Mouse (Mus musculus) cortical plate, adult 2 months (tissue): Measurements from ENCODE around the gene Uqcc1. TPM values are rescaled to one million over a fixed set of nuclear protein-coding genes. Genes with fewer than 3 reads are reported as not detected.

ENCODE experiments used
- H3K27ac ChIP-seq: fragments of 200-500 bp; 2 replicates; pipeline ENCODE4 v1.5.1; 2012; ENCODE audit warnings: low read length, control low read depth, inconsistent platforms; ENCODE audit not compliant: insufficient read depth
- H3K4me1 ChIP-seq: fragments of 200-500 bp; 2 replicates; pipeline ENCODE4 v1.6.1; 2011; ENCODE audit warnings: low read length; ENCODE audit not compliant: control insufficient read depth, insufficient read depth
- H3K4me3 ChIP-seq: fragments of 200-500 bp; 2 replicates; pipeline ENCODE4 v1.5.1; 2011; ENCODE audit warnings: mild to moderate bottlenecking, low read length, control low read depth; ENCODE audit not compliant: insufficient read depth
- CTCF ChIP-seq: fragments of 200-500 bp; IDR thresholded peaks from 2 replicates; pipeline ENCODE4 v1.5.1; 2011; ENCODE audit warnings: mild to moderate bottlenecking, control low read depth, low read length; ENCODE audit not compliant: insufficient read depth; ENCODE audit errors: extremely low read depth
- POLR2A ChIP-seq: fragments of 200-500 bp; IDR thresholded peaks from 2 replicates; pipeline ENCODE4 v1.6.1; 2011; ENCODE audit warnings: mild to moderate bottlenecking, low read length, control low read depth; ENCODE audit not compliant: insufficient read depth; ENCODE audit errors: extremely low read depth
- polyA plus RNA-seq: library from polyadenylated mRNA; depleted of rRNA; stranded (reverse); fragments of >200 nt; gene quantifications from 2 replicates; pipeline ENCODE4 v1.2.3, GENCODE M21; 2012; rRNA removed

Gene Uqcc1
- 54.9 and 60.4 TPM in 2 replicates for polyA plus RNA-seq

GRCm38 (mm10) chr2:155929531-155930442, at the start of gene Uqcc1:
Uqcc1 (minus strand) TSS chr2:155930310.
- peak within 1 kb of the TSS; percentile 61 for H3K27ac ChIP-seq
- TF ChIP-seq POLR2A, result peak; percentile 77
- no peak for TF ChIP-seq CTCF
- peak within 1 kb of the TSS; percentile 58 for H3K4me3 ChIP-seq
- H3K4me1 ChIP-seq, result peaks cover 2% of the 10 kb centered on the region; the same call in 1 of the 2 replicates

GRCm38 (mm10) chr2:155979328-155979991, 49.4 kb upstream of the Uqcc1 start:
- Histone ChIP-seq H3K4me3 (no peak overlapping the region), H3K4me1 (no peaks in the 10 kb centered on the region), H3K27ac (no peak overlapping the region)
- TF ChIP-seq CTCF (no peak), POLR2A (no peak)

- Histone ChIP-seq H3K4me3 (no peak overlapping the region), H3K4me1 (no peaks in the 10 kb centered on the region), H3K27ac (no peak overlapping the region)
- no peak for TF ChIP-seq CTCF
- TF ChIP-seq POLR2A, result no peak
Measured at GRCm38 (mm10) chr2:155974087-155974731, 44.1 kb upstream of the Uqcc1 start.

GRCm38 (mm10) chr2:155973348-155973747, 43.2 kb upstream of the Uqcc1 start:
- H3K4me3 ChIP-seq, result no peak overlapping the region
- no peak overlapping the region for H3K27ac ChIP-seq
- no peaks in the 10 kb centered on the region for H3K4me1 ChIP-seq
- TF ChIP-seq CTCF (no peak), POLR2A (no peak)

DNA sequence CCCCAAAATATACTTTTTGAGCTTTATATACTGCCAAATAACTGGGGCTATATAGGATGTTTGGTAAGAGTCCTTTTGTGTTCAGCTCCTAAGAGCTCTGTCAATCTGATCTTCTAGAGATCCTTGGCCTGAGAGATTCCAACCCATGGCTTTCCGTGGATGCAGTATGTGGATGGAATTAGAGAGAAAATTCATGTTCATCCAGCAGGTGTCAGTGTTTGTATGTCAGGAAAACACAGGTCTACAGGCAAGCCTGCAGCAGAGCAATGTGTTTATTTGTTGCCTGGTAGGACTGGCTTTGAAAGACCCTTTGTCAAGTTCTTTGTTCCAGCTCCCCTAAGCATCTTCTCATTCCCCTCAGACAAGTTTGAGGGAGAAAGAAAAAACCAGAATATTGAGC, 32.9 kb upstream of the Uqcc1 start:
- Histone ChIP-seq H3K4me1 (no peaks in the 10 kb centered on the region), H3K27ac (no peak overlapping the region)

GRCm38 (mm10) chr2:155961862-155962261, 31.8 kb upstream of the Uqcc1 start:
- TF ChIP-seq CTCF, result no peak
- TF ChIP-seq POLR2A, result no peak
- Histone ChIP-seq H3K4me1 (no peaks in the 10 kb centered on the region; the same call in 1 of the 2 replicates), H3K27ac (no peak overlapping the region), H3K4me3 (no peak overlapping the region)

More for the DNA sequence above, 32.9 kb upstream of the Uqcc1 start:
- TF ChIP-seq CTCF, result peak; percentile 45; the same call in 1 of the 2 replicates
- no peak for TF ChIP-seq POLR2A
- H3K4me3 ChIP-seq, result no peak overlapping the region

DNA sequence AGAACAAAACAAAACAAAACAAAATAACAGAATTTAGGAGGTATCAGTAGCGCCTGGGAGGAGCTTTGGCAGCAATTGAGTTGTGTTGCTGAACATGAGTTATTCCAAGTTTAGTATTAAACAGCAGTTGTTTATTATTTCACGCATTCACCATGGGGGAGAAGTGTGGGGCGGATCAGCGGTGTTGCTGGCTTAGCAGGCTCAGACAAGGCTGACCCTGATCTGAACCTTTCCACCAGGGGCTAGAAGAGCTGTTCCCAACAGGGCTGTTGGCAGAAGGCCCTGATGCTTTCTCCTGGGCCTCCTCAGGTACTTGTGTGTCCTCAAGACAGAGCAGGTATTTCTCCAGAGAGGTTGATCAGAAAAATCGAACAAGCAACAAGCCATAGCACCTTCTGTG, 29.9 kb upstream of the Uqcc1 start:
- Histone ChIP-seq H3K4me3 (no peak overlapping the region), H3K4me1 (no peaks in the 10 kb centered on the region; the same call in 1 of the 2 replicates), H3K27ac (no peak overlapping the region)
- TF ChIP-seq POLR2A, result no peak
- TF ChIP-seq CTCF, result no peak

DNA sequence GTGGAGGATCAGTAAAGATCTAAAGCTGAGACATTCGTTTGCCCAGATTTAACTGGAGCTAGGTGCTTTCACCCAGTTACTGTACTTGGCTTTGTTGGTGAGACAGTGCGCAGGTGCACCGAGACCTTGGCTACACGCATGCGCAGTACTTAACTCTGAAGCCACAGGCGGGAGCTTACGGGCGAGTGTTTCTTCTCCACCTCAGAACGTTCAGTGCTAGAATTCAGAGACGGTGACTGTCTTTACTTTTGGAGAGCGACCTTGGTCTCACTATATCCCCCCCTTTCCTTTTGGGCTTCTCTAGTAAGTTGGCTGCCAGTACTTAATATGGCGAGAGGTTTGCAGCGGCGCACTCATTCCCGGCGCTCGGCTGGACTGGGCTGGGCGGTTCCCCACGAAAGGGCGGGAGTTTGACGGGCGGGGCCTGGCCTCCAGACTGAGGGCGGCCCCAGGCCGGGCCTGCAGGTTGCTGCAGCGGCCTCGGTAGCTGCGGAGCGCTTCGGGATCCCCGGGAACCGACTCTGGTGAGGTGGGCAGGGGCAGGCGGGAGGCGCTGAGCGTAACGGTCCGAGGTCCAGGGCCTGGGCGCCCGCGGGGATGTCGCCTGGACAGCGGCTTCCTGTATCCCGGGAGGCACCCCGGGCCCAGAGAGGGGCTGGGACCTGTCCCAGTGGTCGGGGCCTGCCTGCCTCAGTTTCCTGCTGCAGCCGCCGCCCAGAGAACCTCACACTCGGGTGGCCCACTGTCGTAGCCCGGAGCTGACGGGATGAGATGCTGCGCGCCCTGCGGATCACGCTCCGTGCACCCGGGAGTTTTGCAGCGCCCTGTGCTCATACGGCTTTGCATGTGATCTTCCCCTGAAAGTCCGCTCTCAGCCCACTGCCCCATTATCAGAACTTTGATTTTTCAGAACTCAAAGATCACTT, 26.3 kb upstream of the Uqcc1 start, which contains the start of gene Cep250:
TSS of gene Cep250 (plus strand) at position 325 of the 926 bp plus-strand sequence.
- Histone ChIP-seq H3K4me1 (no peaks in the 10 kb centered on the region; the same call in 1 of the 2 replicates), H3K27ac (peak within 1 kb of the TSS; percentile 71), H3K4me3 (peak within 1 kb of the TSS; percentile 42)
- no peak for TF ChIP-seq CTCF
- TF ChIP-seq POLR2A, result peak; percentile 74

DNA sequence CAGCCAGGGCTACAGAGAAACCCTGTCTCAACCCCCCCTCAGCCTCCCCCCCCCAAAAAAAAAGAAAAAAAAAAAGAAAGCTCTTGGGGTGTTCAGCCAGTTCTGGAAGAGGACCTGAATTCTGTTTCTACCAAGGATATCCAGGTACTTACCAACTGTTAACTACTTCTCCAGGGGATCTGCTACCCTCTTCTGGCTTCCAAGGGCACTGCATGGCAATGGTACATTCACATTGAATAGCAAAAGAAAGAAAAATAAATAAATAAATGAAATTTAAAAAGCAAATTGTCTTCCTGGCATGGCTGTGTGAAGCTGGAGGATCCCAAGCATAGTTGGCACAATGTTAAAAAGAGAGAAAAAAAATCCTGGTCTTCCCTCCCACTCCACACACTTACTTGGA, 21.9 kb upstream of the Uqcc1 start:
- Histone ChIP-seq H3K4me3 (no peak overlapping the region), H3K27ac (no peak overlapping the region), H3K4me1 (no peaks in the 10 kb centered on the region)
- TF ChIP-seq POLR2A (no peak), CTCF (peak; percentile 64)
